Mouse (Mus musculus): ENCODE data around the gene Vmn1r181.
A peak's percentile ranks its signal among the peaks of the same experiment; 100 is the strongest.
"Not testable (repeated sequence)": the region's sequence is repeated elsewhere in the genome, so short reads cannot be mapped to it uniquely, and the experiment has no call there.

Vmn1r181 gene

GRCm38 (mm10) chr7:23974315-23974714, at the start of gene Vmn1r181:
Gene Vmn1r181, plus strand, starts transcription at chr7:23974615.
- DNase-seq = not testable (repeated sequence)

DNA sequence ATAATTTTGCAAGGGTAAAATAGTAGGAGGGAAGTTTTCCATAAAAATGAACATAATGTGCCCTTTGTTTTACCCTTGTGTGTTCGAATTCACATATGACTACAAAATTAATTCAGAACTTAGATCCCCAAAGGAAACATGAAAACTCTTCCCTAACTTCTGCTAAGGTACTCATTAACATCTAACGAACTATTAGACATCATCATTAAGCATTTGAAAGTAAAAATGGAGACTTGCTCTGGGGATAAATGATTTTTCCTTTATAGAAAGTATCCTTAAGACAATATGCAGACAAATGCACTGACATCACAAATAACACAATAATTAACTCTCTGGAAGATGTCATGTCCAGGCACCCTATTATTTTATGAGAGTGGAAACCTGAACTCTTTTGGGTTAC, 47.7 kb upstream of the Vmn1r181 start, which contains the start of gene Vmn1r179:
Gene Vmn1r179, plus strand, starts transcription at position 301 of the 400 bp plus-strand sequence.
- no peak for DNase-seq

DNA sequence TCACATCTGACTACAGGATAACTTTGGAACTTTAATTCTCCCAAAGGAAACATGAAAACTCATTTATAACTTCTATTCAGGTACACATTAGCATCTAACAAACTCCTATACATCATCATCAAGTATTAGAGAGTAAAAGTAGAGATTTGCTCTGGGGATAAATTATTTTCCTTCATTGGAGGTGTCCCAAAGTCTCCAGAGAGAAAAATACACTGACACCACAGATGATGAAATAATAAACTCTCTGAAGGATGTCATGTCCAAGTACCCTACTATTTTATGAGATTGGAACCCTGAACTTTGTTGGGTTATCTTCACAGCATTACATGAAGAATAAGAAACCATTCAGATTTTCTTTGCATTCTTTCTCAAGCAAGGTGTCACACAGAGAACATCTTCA, 24.1 kb upstream of the Vmn1r181 start, which contains the start of gene Vmn1r180:
Gene Vmn1r180, plus strand, starts transcription at position 301 of the 400 bp plus-strand sequence.
- no peak for DNase-seq

DNA sequence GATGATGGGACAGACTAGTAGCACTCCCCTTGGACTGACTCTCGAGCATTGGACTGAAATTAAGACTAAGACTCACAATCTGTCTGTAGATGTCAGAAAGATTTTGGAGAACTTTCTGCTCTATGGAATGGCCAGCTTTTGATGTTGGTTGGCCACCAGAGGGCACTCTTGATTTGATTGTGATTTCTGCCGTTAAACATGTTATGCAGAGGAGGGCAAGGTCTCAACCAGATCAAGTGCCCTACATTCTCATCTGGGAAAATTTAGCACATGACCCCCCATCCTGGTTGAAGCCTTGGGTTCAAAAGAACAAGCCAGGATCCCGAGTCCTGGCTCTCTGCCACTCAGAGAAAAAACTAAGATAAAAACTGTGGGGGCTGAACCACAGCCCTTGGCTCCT, 6.4 kb upstream of the Vmn1r181 start:
- peak; percentile 13 to 24 for DNase-seq

GRCm38 (mm10) chr7:24001391-24001790, 27.0 kb downstream of the Vmn1r181 start, which contains the start of gene V1rd19:
Gene V1rd19, plus strand, starts transcription at chr7:24001691.
- no peak for DNase-seq
